Mouse (Mus musculus): ENCODE results near the gene Glo1. TPM values are rescaled to one million over a fixed set of nuclear protein-coding genes. Genes with fewer than 3 reads are reported as not detected.

The Glo1 gene
- polyA plus RNA-seq, 1 experiment from 2014 or later, result 239 TPM

GRCm38 (mm10) chr17:30581201-30581600 lies 45.5 kb downstream of the Glo1 start:
- Histone ChIP-seq H3K36me3 (ENCODE audit: control insufficient read depth, insufficient read depth, low read length) (no peaks in the 10 kb centered on the region), H3K27ac (ENCODE audit: low read depth, low read length) (no peak overlapping the region), H3K4me2 (no peak overlapping the region), H3K4me3 (ENCODE audit: low read depth, low read length) (no peak overlapping the region), H3K9me3 (replicated peaks; ENCODE audit: control insufficient read depth, low read length) (no peaks in the 10 kb centered on the region), H3K4me1 (ENCODE audit: control insufficient read depth, insufficient read depth, low read length) (peaks cover 7% of the 10 kb centered on the region), H3K27me3 (ENCODE audit: control insufficient read depth, insufficient read depth, low read length) (no peaks in the 10 kb centered on the region), H3K9ac (ENCODE audit: low read depth, low read length) (no peak overlapping the region)
- no peak for ATAC-seq (replicated peaks; ENCODE audit: insufficient number of reproducible peaks, low FRiP score, low TSS enrichment)
- 85% methylated on average over 6 of the region's 6 CpGs for WGBS (ENCODE audit: insufficient replicate concordance)

GRCm38 (mm10) chr17:30580781-30581180 lies 45.9 kb downstream of the Glo1 start:
- Histone ChIP-seq H3K4me3 (ENCODE audit: low read depth, low read length) (no peak overlapping the region), H3K27ac (ENCODE audit: low read depth, low read length) (no peak overlapping the region), H3K4me1 (ENCODE audit: control insufficient read depth, insufficient read depth, low read length) (peaks cover 7% of the 10 kb centered on the region), H3K36me3 (ENCODE audit: control insufficient read depth, insufficient read depth, low read length) (no peaks in the 10 kb centered on the region), H3K4me2 (no peak overlapping the region), H3K27me3 (ENCODE audit: control insufficient read depth, insufficient read depth, low read length) (no peaks in the 10 kb centered on the region), H3K9me3 (replicated peaks; ENCODE audit: control insufficient read depth, low read length) (no peaks in the 10 kb centered on the region), H3K9ac (ENCODE audit: low read depth, low read length) (no peak overlapping the region)
- WGBS (ENCODE audit: insufficient replicate concordance), result 54% methylated on average over 1 of the region's 1 CpGs
- ATAC-seq (replicated peaks; ENCODE audit: insufficient number of reproducible peaks, low FRiP score, low TSS enrichment), result no peak

- no peak overlapping the region for H3K27ac ChIP-seq (ENCODE audit: low read depth, low read length)
- no peaks in the 10 kb centered on the region for H3K9me3 ChIP-seq (replicated peaks; ENCODE audit: control insufficient read depth, low read length)
- H3K27me3 ChIP-seq (ENCODE audit: control insufficient read depth, insufficient read depth, low read length), result no peaks in the 10 kb centered on the region
- peak overlapping the region; percentile 84 for H3K9ac ChIP-seq (ENCODE audit: low read depth, low read length)
- ATAC-seq (replicated peaks; ENCODE audit: insufficient number of reproducible peaks, low FRiP score, low TSS enrichment), result no peak
- peaks cover 17% of the 10 kb centered on the region for H3K4me1 ChIP-seq (ENCODE audit: control insufficient read depth, insufficient read depth, low read length)
- H3K4me3 ChIP-seq (ENCODE audit: low read depth, low read length), result peak overlapping the region; percentile 82
- H3K36me3 ChIP-seq (ENCODE audit: control insufficient read depth, insufficient read depth, low read length), result no peaks in the 10 kb centered on the region
- 55% methylated on average over 12 of the region's 12 CpGs for WGBS (ENCODE audit: insufficient replicate concordance)
- H3K4me2 ChIP-seq, result peak overlapping the region; percentile 88
These were observed 49.7 kb downstream of the Glo1 start for GRCm38 (mm10) chr17:30576946-30577345.

GRCm38 (mm10) chr17:30575941-30576773 lies 50.5 kb downstream of the Glo1 start, which contains the start of gene Btbd9:
Gene Btbd9 (minus strand): TSS chr17:30576488.
- peak within 1 kb of the TSS; percentile 87 for H3K27ac ChIP-seq (ENCODE audit: low read depth, low read length)
- no peaks in the 10 kb centered on the region for H3K36me3 ChIP-seq (ENCODE audit: control insufficient read depth, insufficient read depth, low read length)
- H3K9me3 ChIP-seq (replicated peaks; ENCODE audit: control insufficient read depth, low read length), result no peaks in the 10 kb centered on the region
- under 1% methylated on average over 74 of the region's 94 CpGs for WGBS (ENCODE audit: insufficient replicate concordance)
- peak within 1 kb of the TSS; percentile 84 for H3K9ac ChIP-seq (ENCODE audit: low read depth, low read length)
- peak; percentile 81 for ATAC-seq (replicated peaks; ENCODE audit: insufficient number of reproducible peaks, low FRiP score, low TSS enrichment)
- peak within 1 kb of the TSS; percentile 82 for H3K4me3 ChIP-seq (ENCODE audit: low read depth, low read length)
- no peaks in the 10 kb centered on the region for H3K27me3 ChIP-seq (ENCODE audit: control insufficient read depth, insufficient read depth, low read length)
- peak within 1 kb of the TSS; percentile 88 for H3K4me2 ChIP-seq
- H3K4me1 ChIP-seq (ENCODE audit: control insufficient read depth, insufficient read depth, low read length), result peaks cover 17% of the 10 kb centered on the region

- H3K4me1 ChIP-seq (ENCODE audit: control insufficient read depth, insufficient read depth, low read length), result peaks cover 20% of the 10 kb centered on the region
- peak overlapping the region; percentile 84 for H3K9ac ChIP-seq (ENCODE audit: low read depth, low read length)
- peak overlapping the region; percentile 87 for H3K27ac ChIP-seq (ENCODE audit: low read depth, low read length)
- H3K4me3 ChIP-seq (ENCODE audit: low read depth, low read length), result peak overlapping the region; percentile 82
- 5% methylated on average over 35 of the region's 35 CpGs for WGBS (ENCODE audit: insufficient replicate concordance)
- no peaks in the 10 kb centered on the region for H3K9me3 ChIP-seq (replicated peaks; ENCODE audit: control insufficient read depth, low read length)
- H3K36me3 ChIP-seq (ENCODE audit: control insufficient read depth, insufficient read depth, low read length), result no peaks in the 10 kb centered on the region
- peak overlapping the region; percentile 88 for H3K4me2 ChIP-seq
- ATAC-seq (replicated peaks; ENCODE audit: insufficient number of reproducible peaks, low FRiP score, low TSS enrichment), result peak; percentile 19; the same call in 1 of the 2 replicates
- no peaks in the 10 kb centered on the region for H3K27me3 ChIP-seq (ENCODE audit: control insufficient read depth, insufficient read depth, low read length)
These were observed 51.4 kb downstream of the Glo1 start for GRCm38 (mm10) chr17:30575121-30575904.

- 69% methylated on average over 8 of the region's 8 CpGs for WGBS (ENCODE audit: insufficient replicate concordance)
- no peaks in the 10 kb centered on the region for H3K36me3 ChIP-seq (ENCODE audit: control insufficient read depth, insufficient read depth, low read length)
- H3K27me3 ChIP-seq (ENCODE audit: control insufficient read depth, insufficient read depth, low read length), result no peaks in the 10 kb centered on the region
- ATAC-seq (replicated peaks; ENCODE audit: insufficient number of reproducible peaks, low FRiP score, low TSS enrichment), result no peak
- H3K9ac ChIP-seq (ENCODE audit: low read depth, low read length), result no peak overlapping the region
- peak overlapping the region; percentile 43; the same call in 1 of the 2 replicates for H3K27ac ChIP-seq (ENCODE audit: low read depth, low read length)
- H3K4me3 ChIP-seq (ENCODE audit: low read depth, low read length), result peak overlapping the region; percentile 82
- peaks cover 20% of the 10 kb centered on the region for H3K4me1 ChIP-seq (ENCODE audit: control insufficient read depth, insufficient read depth, low read length)
- peak overlapping the region; percentile 88 for H3K4me2 ChIP-seq
- H3K9me3 ChIP-seq (replicated peaks; ENCODE audit: control insufficient read depth, low read length), result no peaks in the 10 kb centered on the region
These were observed 51.9 kb downstream of the Glo1 start for GRCm38 (mm10) chr17:30574783-30575075.

GRCm38 (mm10) chr17:30573990-30574782 lies 52.5 kb downstream of the Glo1 start:
- Histone ChIP-seq H3K27me3 (ENCODE audit: control insufficient read depth, insufficient read depth, low read length) (no peaks in the 10 kb centered on the region), H3K9me3 (replicated peaks; ENCODE audit: control insufficient read depth, low read length) (no peaks in the 10 kb centered on the region), H3K36me3 (ENCODE audit: control insufficient read depth, insufficient read depth, low read length) (no peaks in the 10 kb centered on the region), H3K9ac (ENCODE audit: low read depth, low read length) (no peak overlapping the region), H3K4me1 (ENCODE audit: control insufficient read depth, insufficient read depth, low read length) (peaks cover 20% of the 10 kb centered on the region), H3K27ac (ENCODE audit: low read depth, low read length) (peak overlapping the region; percentile 43), H3K4me3 (ENCODE audit: low read depth, low read length) (no peak overlapping the region), H3K4me2 (peak overlapping the region; percentile 88)
- 57% methylated on average over 8 of the region's 8 CpGs for WGBS (ENCODE audit: insufficient replicate concordance)
- no peak for ATAC-seq (replicated peaks; ENCODE audit: insufficient number of reproducible peaks, low FRiP score, low TSS enrichment)

- no peaks in the 10 kb centered on the region for H3K36me3 ChIP-seq (ENCODE audit: control insufficient read depth, insufficient read depth, low read length)
- ATAC-seq (replicated peaks; ENCODE audit: insufficient number of reproducible peaks, low FRiP score, low TSS enrichment), result no peak
- H3K4me3 ChIP-seq (ENCODE audit: low read depth, low read length), result no peak overlapping the region
- WGBS (ENCODE audit: insufficient replicate concordance), result 36% methylated on average over 3 of the region's 3 CpGs
- no peak overlapping the region for H3K27ac ChIP-seq (ENCODE audit: low read depth, low read length)
- no peaks in the 10 kb centered on the region for H3K9me3 ChIP-seq (replicated peaks; ENCODE audit: control insufficient read depth, low read length)
- peaks cover 16% of the 10 kb centered on the region; the same call in 1 of the 2 replicates for H3K4me1 ChIP-seq (ENCODE audit: control insufficient read depth, insufficient read depth, low read length)
- no peaks in the 10 kb centered on the region for H3K27me3 ChIP-seq (ENCODE audit: control insufficient read depth, insufficient read depth, low read length)
- no peak overlapping the region for H3K4me2 ChIP-seq
- no peak overlapping the region for H3K9ac ChIP-seq (ENCODE audit: low read depth, low read length)
These were observed 55.7 kb downstream of the Glo1 start for GRCm38 (mm10) chr17:30570971-30571370.

Data from heart, embryonic 11.5 days (tissue).